Mouse (Mus musculus) cortical plate, adult 2 months (tissue): ENCODE measurements around the gene A630089N07Rik.

Source experiments
- CTCF ChIP-seq: fragments of 200-500 bp; IDR thresholded peaks from 2 replicates; pipeline ENCODE4 v1.5.1; 2011; ENCODE audit warnings: mild to moderate bottlenecking, control low read depth, low read length; ENCODE audit not compliant: insufficient read depth; ENCODE audit errors: extremely low read depth
- POLR2A ChIP-seq: fragments of 200-500 bp; IDR thresholded peaks from 2 replicates; pipeline ENCODE4 v1.6.1; 2011; ENCODE audit warnings: mild to moderate bottlenecking, low read length, control low read depth; ENCODE audit not compliant: insufficient read depth; ENCODE audit errors: extremely low read depth

GRCm38 (mm10) chr16:98107109-98107508 lies 24.9 kb upstream of the A630089N07Rik start:
- TF ChIP-seq POLR2A (no peak), CTCF (no peak)
